Mouse (Mus musculus): Measurements from ENCODE around the gene Actr1b.
A peak's percentile ranks its signal among the peaks of the same experiment; 100 is the strongest.
"Not testable (repeated sequence)": the region's sequence is repeated elsewhere in the genome, so short reads cannot be mapped to it uniquely, and the experiment has no call there.

Gene Actr1b

DNA sequence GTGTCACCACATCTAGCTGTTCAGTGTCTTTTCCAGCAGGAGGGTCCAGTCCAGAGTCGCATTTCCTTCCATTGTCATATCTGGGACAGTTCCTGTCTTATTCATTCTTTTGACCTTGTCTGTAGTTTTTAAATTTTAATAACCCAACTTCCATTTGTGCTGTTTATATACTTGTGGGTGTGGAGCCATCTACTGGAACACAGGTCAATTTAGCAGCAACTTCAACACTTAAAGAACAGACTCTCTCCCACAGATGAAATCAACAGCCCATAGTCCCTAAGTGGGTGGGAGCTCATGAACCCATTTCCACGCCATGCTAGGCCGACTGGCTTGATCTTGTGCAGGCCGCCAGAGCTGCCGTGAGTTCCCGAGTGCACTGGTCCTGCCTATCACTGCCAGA, 17.8 kb downstream of the Actr1b start:
- no peak for DNase-seq

DNA sequence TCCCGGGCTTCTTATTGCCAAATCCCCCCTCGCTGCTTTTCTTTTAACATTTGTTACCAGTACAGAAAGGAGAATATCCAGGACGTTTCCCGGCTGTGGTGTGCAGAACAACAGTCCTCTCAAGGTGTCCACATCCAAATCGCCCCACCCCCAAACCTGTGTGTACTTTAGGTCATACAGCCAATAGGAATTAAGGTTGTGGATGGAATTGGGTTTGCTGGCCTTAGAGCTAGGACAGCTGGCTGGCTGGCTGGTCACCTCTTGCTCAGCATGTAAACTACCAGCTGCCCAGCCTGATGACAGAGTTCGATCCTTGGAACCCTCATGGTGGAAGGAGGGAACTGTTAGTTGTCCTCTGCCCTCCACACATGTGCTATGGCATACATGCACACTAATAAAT, 19.4 kb downstream of the Actr1b start:
- DNase-seq = no peak

DNA sequence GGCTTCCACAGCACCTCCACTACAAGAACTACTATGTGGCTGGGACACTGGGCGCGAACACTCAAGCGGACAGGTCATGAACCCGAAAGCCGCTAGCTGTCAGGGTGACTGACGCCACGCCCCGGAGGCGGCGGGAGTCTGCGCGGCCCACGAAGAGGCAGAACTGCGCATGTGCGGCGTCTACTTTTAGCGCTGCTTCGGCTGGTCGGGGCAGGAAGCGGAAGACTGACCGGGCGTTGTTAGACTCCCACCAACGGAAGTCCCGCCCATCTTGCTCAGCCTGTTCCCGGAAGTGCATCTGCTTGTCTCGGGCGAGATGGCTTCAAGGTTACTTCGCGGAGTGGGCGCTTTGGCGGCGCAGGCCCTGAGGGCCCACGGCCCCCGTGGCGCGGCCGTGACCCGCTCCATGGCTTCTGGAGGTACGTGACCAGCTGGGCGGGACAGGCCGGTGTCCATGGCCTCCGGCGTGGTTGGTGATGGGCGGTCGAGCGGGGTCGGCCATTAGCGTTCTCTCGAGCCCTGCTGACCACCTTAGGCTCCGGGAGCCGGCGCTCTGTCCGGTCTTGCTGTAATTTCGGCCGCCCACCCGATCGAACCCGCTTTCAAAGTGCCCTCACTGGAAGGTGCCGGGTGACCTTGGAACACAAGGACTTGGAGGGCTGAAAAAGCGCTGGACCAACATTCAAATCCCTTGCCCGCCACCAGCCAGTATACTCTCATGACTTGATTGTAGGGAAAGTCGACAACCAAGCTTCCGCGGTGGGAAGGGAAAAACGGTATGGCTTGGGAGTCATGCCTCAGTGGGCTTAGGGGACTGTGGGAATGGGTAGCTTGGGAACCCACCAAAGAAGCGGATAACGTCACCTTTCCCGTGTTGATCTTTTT, 22.7 kb downstream of the Actr1b start, which contains the start of gene Cox5b:
Cox5b (plus strand) TSS at position 179 of the 885 bp plus-strand sequence.
- peak; percentile 96 for DNase-seq

GRCm38 (mm10) chr1:36690671-36691235, 23.5 kb downstream of the Actr1b start:
- no peak for DNase-seq

DNA sequence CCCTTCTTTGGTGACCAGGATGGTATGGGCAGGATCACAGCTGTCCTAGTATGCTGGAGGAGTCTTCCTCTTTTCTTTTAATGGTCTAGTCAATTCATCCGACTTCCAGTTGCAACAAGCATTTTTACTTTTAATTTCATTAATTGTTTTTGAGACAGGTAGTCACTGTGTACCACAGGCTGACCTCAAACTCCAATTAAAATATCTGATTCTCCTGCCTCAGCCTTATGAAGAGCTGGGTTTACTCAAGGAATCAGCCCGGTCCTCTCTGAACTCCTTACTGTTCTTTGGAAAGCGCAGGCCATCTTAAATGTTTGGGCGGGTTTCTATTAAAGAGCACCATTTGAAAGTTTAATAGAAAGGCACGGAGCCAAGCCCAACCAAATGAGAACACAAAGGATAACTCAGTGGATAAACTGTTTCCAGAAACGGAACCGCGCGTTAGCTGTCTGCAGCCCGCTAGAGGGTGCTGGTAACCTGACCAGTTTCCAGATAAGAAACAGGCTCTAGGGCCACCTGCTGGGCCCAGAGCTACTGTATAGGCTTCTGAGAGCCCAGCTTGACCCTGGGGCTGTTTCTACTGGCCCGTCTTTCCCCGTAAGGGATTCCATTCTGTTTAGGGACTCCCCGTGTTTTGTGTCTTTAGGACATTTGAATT, 30.3 kb downstream of the Actr1b start:
- peak; percentile 71 for DNase-seq

DNA sequence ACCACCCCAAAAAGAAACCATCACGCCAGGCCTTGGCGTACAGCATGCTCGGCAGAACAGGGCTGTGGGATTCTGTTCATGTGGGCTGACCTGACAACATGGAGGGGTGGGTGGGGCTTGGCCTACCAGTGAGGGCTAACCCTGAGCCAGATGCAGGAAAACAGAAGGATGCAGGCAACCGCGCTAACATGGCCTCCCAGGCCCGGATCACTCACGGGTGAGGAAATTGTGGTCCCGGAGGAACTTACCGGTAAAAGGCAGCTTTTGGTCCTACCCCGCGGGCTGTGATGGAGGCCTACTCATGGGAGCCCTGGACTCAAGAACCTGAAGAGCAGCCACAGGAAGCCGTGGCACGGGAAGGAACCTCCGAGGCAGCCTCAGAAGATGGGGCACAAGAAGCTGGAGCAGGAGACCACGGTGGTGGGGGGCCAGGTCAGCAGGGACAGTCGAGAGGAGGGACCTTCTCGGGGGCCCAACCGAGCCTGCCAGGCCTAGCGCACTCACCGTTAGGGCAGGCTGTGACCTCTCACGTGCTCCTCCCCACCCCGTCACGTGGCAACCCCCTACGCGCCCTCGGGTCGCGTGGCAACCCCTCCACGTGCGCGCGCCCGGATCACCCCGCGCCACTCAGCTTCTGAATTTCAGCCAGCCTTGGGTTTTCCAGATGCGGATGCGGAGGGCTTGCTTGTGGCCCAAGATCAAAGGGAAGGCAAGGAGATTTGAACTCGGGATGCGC, 31.4 kb downstream of the Actr1b start, which contains the start of gene Fam178b:
Fam178b (minus strand) TSS at position 564 of the 736 bp plus-strand sequence.
- DNase-seq = no peak

GRCm38 (mm10) chr1:36680893-36681292, 33.3 kb downstream of the Actr1b start:
- DNase-seq = no peak

DNA sequence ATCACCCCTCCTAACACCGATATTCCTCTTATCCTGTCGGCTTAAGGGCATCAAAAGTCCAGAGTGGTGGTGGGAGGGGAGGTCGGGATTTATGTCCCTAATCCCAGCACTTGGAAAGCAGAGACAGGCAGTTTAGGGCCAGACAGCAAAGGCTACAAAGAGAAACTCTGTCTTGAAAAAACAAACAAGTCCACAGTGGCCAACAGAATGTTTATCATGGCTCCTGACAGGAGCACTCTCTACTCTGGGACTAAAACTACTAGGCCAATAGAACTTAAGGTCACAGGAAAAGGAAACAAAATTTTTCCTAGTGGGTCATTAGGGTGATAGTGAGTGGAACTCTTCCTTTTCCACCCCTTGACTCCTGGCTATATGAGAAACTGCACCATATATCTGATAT, 39.3 kb downstream of the Actr1b start:
- DNase-seq = no peak

- DNase-seq = no peak
These were observed 41.4 kb downstream of the Actr1b start for GRCm38 (mm10) chr1:36672648-36673350.

DNA sequence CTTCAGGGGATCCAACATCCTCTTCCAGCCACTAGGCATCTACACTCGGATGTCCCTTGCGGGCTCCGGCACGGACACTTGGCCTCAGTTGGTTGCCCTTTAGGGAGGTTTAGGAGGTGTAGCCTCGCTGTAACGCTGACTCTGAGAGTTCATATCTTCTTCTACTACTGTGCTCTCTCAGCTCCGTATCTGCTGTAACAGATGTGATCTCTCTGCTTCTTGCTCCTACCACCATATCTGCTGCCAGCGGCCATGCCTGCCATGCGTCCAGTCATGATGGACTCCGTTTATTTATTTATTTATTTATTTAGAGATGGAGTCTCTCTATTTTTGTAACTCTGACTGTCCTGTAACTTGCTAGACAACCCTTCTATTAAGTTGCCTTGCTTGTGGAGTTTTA, 43.0 kb downstream of the Actr1b start:
- DNase-seq = no peak

DNA sequence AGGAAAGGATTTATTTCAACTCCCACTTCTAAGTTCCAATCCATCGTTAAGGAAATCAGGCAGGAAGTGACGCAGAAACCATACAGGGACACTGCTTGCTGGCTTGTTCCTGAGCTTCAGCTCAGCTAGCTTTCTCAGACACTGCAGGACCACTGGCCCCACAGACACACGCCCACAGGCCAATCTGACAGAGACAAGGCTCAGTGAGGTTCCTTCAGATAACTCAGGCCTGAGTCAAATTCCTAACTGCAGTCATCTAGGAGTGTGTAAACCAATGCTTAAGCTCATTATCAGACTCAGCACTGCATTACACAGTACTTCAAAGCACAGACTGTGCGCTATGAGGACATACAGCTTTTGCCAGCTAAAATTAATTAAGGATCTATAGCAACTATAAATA, 44.0 kb downstream of the Actr1b start:
- DNase-seq = no peak

- not testable (repeated sequence) for DNase-seq
These were observed 46.2 kb downstream of the Actr1b start for GRCm38 (mm10) chr1:36668007-36668406.

DNA sequence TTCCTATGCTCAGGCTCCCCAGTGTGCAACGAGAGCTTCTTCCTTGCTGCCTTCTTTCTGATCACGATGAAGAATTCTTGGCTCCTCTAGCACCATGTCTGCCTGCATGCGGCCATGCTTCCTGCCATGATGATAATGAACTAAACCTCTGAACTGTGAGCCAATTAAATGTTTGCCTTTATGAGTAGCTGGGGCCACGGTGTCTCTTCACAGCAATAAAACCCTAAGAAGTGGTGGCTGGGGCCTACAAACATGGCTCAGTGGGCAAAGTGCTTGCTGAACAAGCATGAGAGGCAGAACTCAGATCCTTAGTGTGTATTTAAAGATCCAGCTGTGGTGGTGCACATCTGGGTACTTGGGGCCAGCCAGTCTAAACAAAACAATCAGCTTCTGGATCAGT, 48.3 kb downstream of the Actr1b start:
- DNase-seq = no peak

GRCm38 (mm10) chr1:36665165-36665723, 49.0 kb downstream of the Actr1b start:
- DNase-seq = no peak

- peak; percentile 53 for DNase-seq
These were observed 49.8 kb downstream of the Actr1b start for GRCm38 (mm10) chr1:36664457-36664856.

DNA sequence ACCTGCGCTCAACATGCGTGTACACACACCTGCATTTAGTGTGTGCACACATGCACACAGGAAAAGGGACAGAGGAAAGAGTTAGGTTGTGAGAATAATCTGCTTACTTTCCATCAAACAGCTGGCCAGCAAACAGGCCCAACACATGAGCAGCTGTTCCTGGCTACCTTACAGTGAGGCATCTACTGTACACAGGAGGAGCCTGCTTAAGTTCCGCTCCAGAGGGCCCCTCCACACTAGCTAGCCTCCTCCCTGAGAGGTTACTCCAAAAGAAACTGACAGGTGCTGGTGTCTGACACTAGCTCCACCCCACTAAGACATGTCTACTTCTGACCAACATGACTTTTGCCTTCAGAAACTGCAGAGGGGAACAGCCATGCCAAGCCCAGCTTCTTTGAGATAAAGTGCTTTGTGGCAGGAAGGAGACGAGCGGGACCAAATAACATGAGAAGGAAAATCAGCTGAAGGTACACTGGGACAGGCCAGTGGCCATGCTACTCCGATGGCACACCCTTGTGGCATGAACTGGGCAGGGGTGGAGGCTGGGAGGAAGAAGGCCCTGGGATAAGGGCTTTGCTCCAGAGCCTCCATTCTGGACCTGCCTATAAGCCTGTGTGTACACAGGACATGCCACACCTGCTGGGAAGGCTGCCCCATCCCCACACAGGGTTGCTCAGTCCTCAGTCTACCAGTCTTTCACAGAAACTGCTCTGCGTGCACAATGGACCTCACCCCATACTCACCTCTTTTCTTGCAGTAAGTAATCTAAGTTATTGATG, 55.4 kb downstream of the Actr1b start:
- no peak for DNase-seq

- DNase-seq = no peak
These were observed 56.4 kb downstream of the Actr1b start for GRCm38 (mm10) chr1:36657658-36658415.

DNA sequence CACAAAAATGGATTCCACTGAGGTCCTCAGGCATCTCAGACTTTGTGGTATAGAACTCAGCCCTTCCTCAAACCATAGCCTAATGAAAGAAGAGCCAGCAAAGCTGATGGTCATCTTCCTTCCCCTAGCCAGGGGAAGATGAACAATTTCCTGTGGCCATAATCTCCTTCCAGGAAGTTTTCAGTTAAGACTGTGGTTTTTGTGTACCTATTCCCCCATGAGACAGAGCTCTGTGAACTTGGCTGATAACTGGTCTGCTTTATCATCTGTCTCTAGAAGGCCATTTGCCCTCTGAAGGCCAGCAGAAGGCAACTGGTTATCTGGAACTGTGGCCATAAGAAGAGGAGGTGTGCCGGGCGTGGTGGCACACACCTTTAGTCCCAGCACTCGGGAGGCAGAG, 58.0 kb downstream of the Actr1b start:
- DNase-seq = no peak

GRCm38 (mm10) chr1:36655039-36655438, 59.2 kb downstream of the Actr1b start:
- DNase-seq = no peak
